Mouse (Mus musculus) lung, embryonic 14.5 days (tissue): ENCODE measurements around the gene Gm10964. TPM values are rescaled to one million over a fixed set of nuclear protein-coding genes. Genes with fewer than 3 reads are reported as not detected.
A peak's percentile ranks its signal among the peaks of the same experiment; 100 is the strongest.

ENCODE experiments used
- ATAC-seq: fragments of 200-750 bp; cut with Nextera tagmentation; 2 replicates; pipeline ENCODE4 v1.8.0; 2017; ENCODE audit warnings: mild to moderate bottlenecking, moderate TSS enrichment, moderate library complexity; ENCODE audit not compliant: insufficient read depth
- DNase-seq: peaks from one replicate; pipeline ENCODE4 v3.0.0-alpha.2; 2015
- H3K27ac ChIP-seq: fragments of 300-500 bp; sonication (generic); 2 replicates; pipeline ENCODE4 v1.5.1; 2014; ENCODE audit warnings: low read depth, mild to moderate bottlenecking, moderate library complexity
- H3K27me3 ChIP-seq: fragments of 300-500 bp; sonication (generic); 2 replicates; pipeline ENCODE4 v1.6.1; 2014; ENCODE audit warnings: low read length, control low read depth; ENCODE audit not compliant: insufficient read depth
- H3K36me3 ChIP-seq: fragments of 300-500 bp; sonication (generic); 2 replicates; pipeline ENCODE4 v1.6.1; 2014; ENCODE audit warnings: control low read depth; ENCODE audit not compliant: insufficient read depth
- H3K4me1 ChIP-seq: fragments of 300-500 bp; sonication (generic); 2 replicates; pipeline ENCODE4 v1.6.1; 2014; ENCODE audit warnings: antibody characterized with exemption, control low read depth; ENCODE audit not compliant: insufficient read depth
- H3K4me2 ChIP-seq: fragments of 300-500 bp; sonication (generic); 2 replicates; pipeline ENCODE4 v1.6.1; 2014; ENCODE audit warnings: mild to moderate bottlenecking
- H3K4me3 ChIP-seq: fragments of 300-500 bp; sonication (generic); 2 replicates; pipeline ENCODE4 v1.5.1; 2014; ENCODE audit warnings: low read depth, low read length
- H3K9ac ChIP-seq: fragments of 300-500 bp; sonication (generic); 2 replicates; pipeline ENCODE4 v1.6.1; 2014
- H3K9me3 ChIP-seq: fragments of 300-500 bp; sonication (generic); 2 replicates; pipeline ENCODE4 v1.6.1; 2016; ENCODE audit warnings: low read depth, low read length, control low read depth
- CTCF ChIP-seq: IDR thresholded peaks from 2 replicates; pipeline ENCODE4 v1.5.1; 2016; ENCODE audit warnings: antibody characterized with exemption, low read depth
- WGBS: fragments of 180-500 bp; shearing (Covaris S2); extraction: QIAGEN DNeasy Blood & Tissue Kit; methylation state at CpG from one replicate; pipeline ENCODE4 v1.1.7; 2014; 5-methylcytosine and 5-hydroxymethylcytosine counted together
- polyA plus RNA-seq: library from polyadenylated mRNA; unstranded; fragments of >200 nt; fragmentation: Nextera tagmentation; extraction: Ambion mirVana; gene quantifications from 2 replicates; pipeline ENCODE4 v1.2.1, GENCODE M21; 2014

The Gm10964 gene
- polyA plus RNA-seq, 1 experiment from 2014 or later, result not detected

GRCm38 (mm10) chr3:103779183-103779582 is 40.0 kb downstream of the Gm10964 start:
- no peak overlapping the region for H3K9ac ChIP-seq
- H3K4me2 ChIP-seq, result no peak overlapping the region
- no peak for TF ChIP-seq CTCF
- no peaks in the 10 kb centered on the region for H3K4me1 ChIP-seq
- H3K27ac ChIP-seq, result no peak overlapping the region
- ATAC-seq (no peak), DNase-seq (no peak)
- 82% methylated on average over 7 of the region's 7 CpGs for whole genome bisulfite sequencing
- no peak overlapping the region for H3K4me3 ChIP-seq
- H3K36me3 ChIP-seq, result peaks cover 22% of the 10 kb centered on the region
- no peaks in the 10 kb centered on the region for H3K9me3 ChIP-seq
- H3K27me3 ChIP-seq, result no peaks in the 10 kb centered on the region

GRCm38 (mm10) chr3:103780271-103780670 is 41.1 kb downstream of the Gm10964 start:
- ATAC-seq, result no peak
- no peak for DNase-seq
- WGBS, result 90% methylated on average over 3 of the region's 3 CpGs
- Histone ChIP-seq H3K27me3 (no peaks in the 10 kb centered on the region), H3K27ac (no peak overlapping the region), H3K4me2 (no peak overlapping the region), H3K9ac (no peak overlapping the region), H3K4me3 (no peak overlapping the region), H3K4me1 (no peaks in the 10 kb centered on the region), H3K9me3 (no peaks in the 10 kb centered on the region), H3K36me3 (peaks cover 22% of the 10 kb centered on the region)
- no peak for TF ChIP-seq CTCF

GRCm38 (mm10) chr3:103780777-103781176 is 41.6 kb downstream of the Gm10964 start:
- H3K4me3 ChIP-seq, result no peak overlapping the region
- H3K36me3 ChIP-seq, result peaks cover 21% of the 10 kb centered on the region
- H3K9me3 ChIP-seq, result no peaks in the 10 kb centered on the region
- no peak for ATAC-seq
- no peak overlapping the region for H3K9ac ChIP-seq
- no peaks in the 10 kb centered on the region for H3K27me3 ChIP-seq
- DNase-seq, result no peak
- no peaks in the 10 kb centered on the region for H3K4me1 ChIP-seq
- H3K27ac ChIP-seq, result no peak overlapping the region
- no peak overlapping the region for H3K4me2 ChIP-seq
- WGBS, result 68% methylated on average over 5 of the region's 5 CpGs
- TF ChIP-seq CTCF, result no peak

- no peak for TF ChIP-seq CTCF
- no peak for ATAC-seq
- no peak overlapping the region for H3K27ac ChIP-seq
Measured at GRCm38 (mm10) chr3:103782844-103783609, 43.9 kb downstream of the Gm10964 start.

GRCm38 (mm10) chr3:103787225-103787624 is 48.1 kb downstream of the Gm10964 start:
- no peak overlapping the region for H3K4me3 ChIP-seq
- peaks cover 5% of the 10 kb centered on the region; the same call in 1 of the 2 replicates for H3K4me1 ChIP-seq
- no peak for TF ChIP-seq CTCF

More at GRCm38 (mm10) chr3:103782844-103783609, 43.9 kb downstream of the Gm10964 start:
- no peak overlapping the region for H3K4me2 ChIP-seq
- no peak overlapping the region for H3K9ac ChIP-seq
- 76% methylated on average over 4 of the region's 4 CpGs for WGBS
- 0 out of 2 replicates have a peak, but pooled peaks cover 3% of the 10 kb centered on the region for H3K36me3 ChIP-seq
- H3K4me3 ChIP-seq, result no peak overlapping the region
- H3K9me3 ChIP-seq, result no peaks in the 10 kb centered on the region
- no peaks in the 10 kb centered on the region for H3K27me3 ChIP-seq
- no peaks in the 10 kb centered on the region for H3K4me1 ChIP-seq
- no peak for DNase-seq

GRCm38 (mm10) chr3:103789096-103789495 is 49.9 kb downstream of the Gm10964 start:
- DNase-seq, result no peak
- TF ChIP-seq CTCF, result no peak
- peak overlapping the region; percentile 93; the same call in 1 of the 2 replicates for H3K4me3 ChIP-seq
- H3K4me2 ChIP-seq, result peak overlapping the region; percentile 67
- peaks cover 5% of the 10 kb centered on the region; the same call in 1 of the 2 replicates for H3K4me1 ChIP-seq
- H3K9ac ChIP-seq, result no peak overlapping the region
- no peak for ATAC-seq
- peak overlapping the region; percentile 82; the same call in 1 of the 2 replicates for H3K27ac ChIP-seq
- H3K9me3 ChIP-seq, result no peaks in the 10 kb centered on the region
- WGBS, result 78% methylated on average over 7 of the region's 7 CpGs
- H3K36me3 ChIP-seq, result no peaks in the 10 kb centered on the region
- no peaks in the 10 kb centered on the region for H3K27me3 ChIP-seq

More at GRCm38 (mm10) chr3:103787225-103787624, 48.1 kb downstream of the Gm10964 start:
- no peak overlapping the region for H3K9ac ChIP-seq
- H3K4me2 ChIP-seq, result 0 out of 2 replicates have a peak overlapping the region, but pooled peaks have one; percentile 21
- no peak for DNase-seq
- no peaks in the 10 kb centered on the region for H3K27me3 ChIP-seq
- no peaks in the 10 kb centered on the region for H3K9me3 ChIP-seq
- no peaks in the 10 kb centered on the region for H3K36me3 ChIP-seq
- ATAC-seq, result no peak
- 72% methylated on average over 7 of the region's 7 CpGs for WGBS
- H3K27ac ChIP-seq, result 0 out of 2 replicates have a peak overlapping the region, but pooled peaks have one; percentile 4

GRCm38 (mm10) chr3:103789891-103790345 is 50.8 kb downstream of the Gm10964 start:
- H3K9ac ChIP-seq, result peak overlapping the region; percentile 95
- TF ChIP-seq CTCF, result no peak
- WGBS, result 2% methylated on average over 14 of the region's 14 CpGs
- peak; percentile 75 for DNase-seq
- H3K4me2 ChIP-seq, result peak overlapping the region; percentile 67
- no peaks in the 10 kb centered on the region for H3K36me3 ChIP-seq
- peak overlapping the region; percentile 82 for H3K27ac ChIP-seq
- peaks cover 5% of the 10 kb centered on the region; the same call in 1 of the 2 replicates for H3K4me1 ChIP-seq
- H3K4me3 ChIP-seq, result peak overlapping the region; percentile 93
- no peak for ATAC-seq
- H3K9me3 ChIP-seq, result no peaks in the 10 kb centered on the region
- no peaks in the 10 kb centered on the region for H3K27me3 ChIP-seq
